Mouse (Mus musculus) right cerebral cortex, postnatal 14 days (tissue): ENCODE measurements around the gene Setd7.
A peak's percentile ranks its signal among the peaks of the same experiment; 100 is the strongest.

Experiments used
- DNase-seq: peaks from one replicate; pipeline ENCODE4 v3.0.0; 2022

The Setd7 gene

GRCm38 (mm10) chr3:51555583-51555982 lies 5.1 kb downstream of the Setd7 start:
- DNase-seq, result no peak

GRCm38 (mm10) chr3:51554836-51555235 lies 5.8 kb downstream of the Setd7 start:
- DNase-seq, result no peak

DNA sequence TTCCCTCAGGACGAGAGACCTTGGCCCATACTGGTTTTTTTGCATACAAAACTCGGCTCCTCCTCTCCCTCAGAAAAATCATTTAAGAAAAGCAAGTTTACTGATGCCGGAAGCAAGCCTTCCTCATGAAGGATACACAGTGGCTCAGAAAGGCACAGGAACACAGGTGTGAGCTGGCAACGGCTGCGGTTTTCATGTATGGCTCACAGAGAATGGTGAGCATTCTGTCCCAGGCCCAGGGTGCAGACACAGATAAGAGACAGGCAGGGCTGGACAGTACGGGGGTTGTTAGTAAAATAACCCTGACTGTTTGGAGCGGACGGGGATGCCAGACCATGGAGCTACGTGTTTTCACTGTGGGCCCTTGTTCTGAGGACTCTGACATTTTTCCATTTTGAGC lies 6.6 kb downstream of the Setd7 start:
- DNase-seq, result no peak

GRCm38 (mm10) chr3:51553497-51553875 lies 7.2 kb downstream of the Setd7 start:
- DNase-seq, result peak; percentile 28

- no peak for DNase-seq
Measured at GRCm38 (mm10) chr3:51552841-51553496, 7.7 kb downstream of the Setd7 start.

DNA sequence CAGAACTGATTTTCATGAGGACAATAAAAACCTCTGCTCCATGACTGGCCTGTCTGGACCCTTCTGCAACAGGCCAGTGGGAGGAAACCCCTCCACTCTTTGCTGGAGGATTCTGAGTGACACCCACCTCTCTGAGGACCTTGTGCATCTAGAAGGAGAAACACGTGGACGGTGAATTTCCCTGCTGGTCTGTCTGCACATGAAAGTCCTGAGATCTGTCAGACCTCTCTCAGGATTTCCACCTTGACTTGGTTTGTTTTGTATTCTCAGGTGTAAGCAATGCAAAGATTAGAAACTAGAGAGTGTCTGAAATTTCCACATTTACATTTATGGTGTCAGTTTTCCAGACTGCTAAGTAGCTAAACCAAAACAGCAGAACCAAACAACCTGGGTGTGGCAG lies 8.5 kb downstream of the Setd7 start:
- DNase-seq, result no peak

- DNase-seq, result no peak
Measured at GRCm38 (mm10) chr3:51548987-51549579, 11.6 kb downstream of the Setd7 start.

- DNase-seq, result no peak
Measured at GRCm38 (mm10) chr3:51547577-51547976, 13.1 kb downstream of the Setd7 start.

- DNase-seq, result no peak
Measured at GRCm38 (mm10) chr3:51544442-51545128, 16.1 kb downstream of the Setd7 start.

GRCm38 (mm10) chr3:51540659-51541058 lies 20.0 kb downstream of the Setd7 start:
- DNase-seq, result no peak

DNA sequence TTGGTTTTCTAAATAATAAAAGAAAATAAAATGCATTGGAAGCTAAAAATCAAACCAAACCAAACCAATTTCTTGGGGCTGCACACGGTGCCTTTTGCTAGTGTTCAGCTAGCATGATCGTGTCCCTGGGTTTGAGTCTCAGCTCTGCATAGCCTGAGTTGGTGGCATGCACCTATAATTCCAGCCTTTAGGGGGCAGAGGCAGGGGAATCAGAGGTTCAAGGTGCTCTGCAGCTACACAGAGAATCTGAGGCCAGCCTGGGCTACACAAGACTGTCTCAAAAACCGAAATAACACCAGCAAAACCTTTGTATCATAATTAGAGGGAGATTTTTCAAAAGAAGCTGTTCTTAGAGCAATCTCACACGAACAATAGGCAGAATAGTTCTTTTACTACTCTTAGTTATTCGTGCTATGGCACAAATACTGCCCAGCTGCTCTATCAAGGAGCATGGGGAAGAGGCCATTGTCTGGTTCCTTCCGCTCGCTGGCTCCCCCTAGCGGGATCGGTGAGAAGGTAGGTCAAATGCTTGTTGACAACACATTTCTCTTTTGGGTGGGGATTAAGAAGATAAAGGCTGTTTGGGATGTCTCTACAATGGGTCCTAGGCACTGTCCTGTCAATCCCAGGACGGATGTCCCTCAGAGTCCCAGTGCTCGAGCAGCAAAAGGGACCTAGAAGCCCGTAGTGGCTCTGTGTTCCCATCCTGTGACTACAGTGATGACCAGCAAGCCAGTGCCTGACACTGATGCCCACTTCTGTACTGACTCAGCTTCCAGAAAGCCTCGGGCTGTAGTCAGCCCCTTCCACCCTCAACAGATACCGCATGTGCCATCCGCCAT lies 20.9 kb downstream of the Setd7 start:
- peak; percentile 74 for DNase-seq

DNA sequence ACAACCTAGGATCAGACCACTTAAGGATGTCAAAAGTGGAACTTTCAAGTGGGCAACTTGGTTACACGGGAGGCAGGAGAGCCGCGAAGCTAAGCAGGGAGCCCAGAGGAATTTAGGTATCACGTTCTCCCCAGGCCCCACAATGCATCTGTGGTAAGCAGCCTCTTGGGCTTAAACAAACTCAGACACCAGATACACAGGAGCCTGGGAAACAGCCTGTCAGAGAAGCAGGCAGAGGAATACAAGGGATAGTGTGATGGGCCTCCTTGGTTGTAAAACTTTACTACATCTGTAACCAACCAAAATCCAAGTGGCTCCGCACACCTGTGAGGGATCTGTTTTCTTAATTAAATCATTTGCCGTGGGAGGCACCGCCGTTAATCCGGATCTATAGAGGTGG lies 26.7 kb downstream of the Setd7 start:
- no peak for DNase-seq

GRCm38 (mm10) chr3:51533573-51533972 lies 27.1 kb downstream of the Setd7 start:
- DNase-seq, result no peak

DNA sequence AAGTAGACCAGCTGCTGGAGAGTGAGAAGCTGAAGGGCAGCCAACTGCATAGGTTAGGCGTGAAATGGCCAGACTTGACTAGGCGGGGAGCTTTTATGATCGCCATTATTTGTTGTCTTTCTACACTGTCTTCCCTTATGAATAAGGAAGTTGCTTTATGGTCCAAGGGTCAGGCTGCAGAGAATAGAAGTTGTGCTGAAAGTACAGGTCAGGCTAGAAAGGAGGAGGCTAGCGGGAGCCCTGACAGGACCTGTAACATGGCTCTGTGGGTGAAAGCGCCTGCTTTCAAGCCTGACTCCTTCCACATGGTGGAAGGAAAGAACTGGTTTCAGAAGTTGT lies 28.4 kb downstream of the Setd7 start:
- DNase-seq, result no peak

DNA sequence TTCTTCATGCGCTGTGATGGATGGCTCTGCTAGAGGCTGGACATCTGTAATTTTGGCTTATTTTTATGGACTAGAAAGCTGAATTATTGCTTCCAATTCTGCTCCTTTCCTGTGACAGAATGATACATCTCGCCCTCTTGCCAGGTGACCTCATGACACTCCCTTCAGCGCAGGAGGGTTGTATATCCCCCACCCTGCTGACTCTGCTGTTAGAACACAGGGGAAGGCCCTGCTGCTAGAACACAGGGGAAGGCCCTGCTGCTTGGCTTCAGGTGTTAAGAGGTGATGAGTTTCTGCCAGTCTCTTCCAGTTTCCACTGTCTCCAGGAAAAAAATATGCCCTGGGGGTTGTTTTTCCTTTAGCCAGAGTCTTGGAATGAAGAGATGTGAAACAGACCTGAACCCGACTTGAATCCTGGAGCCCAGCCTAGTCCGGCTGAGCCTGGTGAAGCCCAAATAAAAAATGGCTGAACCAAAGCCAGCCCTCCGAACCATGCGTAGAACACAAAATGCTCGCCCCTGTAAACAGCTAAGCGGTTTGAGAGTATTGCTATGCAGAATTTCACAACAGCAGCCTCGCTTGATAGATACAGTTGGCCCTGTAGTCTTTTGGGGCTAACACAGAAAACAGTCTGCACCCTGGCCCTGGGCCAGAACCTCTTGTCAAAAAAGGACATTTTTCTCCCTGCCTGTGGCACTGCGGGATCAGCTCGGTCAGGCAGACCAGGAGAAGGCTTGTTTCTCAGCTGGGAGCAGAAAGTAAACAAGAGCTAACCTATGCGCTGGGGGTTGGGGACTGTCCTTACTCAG lies 29.0 kb downstream of the Setd7 start:
- peak; percentile 46 for DNase-seq

DNA sequence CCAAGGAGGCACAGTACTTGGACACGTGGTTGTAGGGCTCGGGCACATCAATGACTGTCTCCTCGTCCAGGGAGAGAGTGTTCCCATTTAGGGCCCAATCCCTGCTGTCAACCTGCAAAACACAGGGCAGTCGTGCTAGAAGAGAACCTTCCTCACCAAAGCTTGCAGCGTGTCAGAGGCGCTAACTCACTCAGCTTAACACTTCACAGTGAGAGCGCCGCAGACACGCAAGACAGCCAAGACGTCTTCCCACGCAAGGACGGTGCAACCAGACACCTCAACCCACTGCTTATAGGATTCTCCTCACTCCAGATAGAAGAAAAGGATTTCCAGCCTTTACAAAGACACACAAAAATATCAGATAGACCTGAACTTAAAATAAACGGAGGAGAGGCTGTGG lies 33.8 kb downstream of the Setd7 start:
- peak; percentile 38 for DNase-seq

DNA sequence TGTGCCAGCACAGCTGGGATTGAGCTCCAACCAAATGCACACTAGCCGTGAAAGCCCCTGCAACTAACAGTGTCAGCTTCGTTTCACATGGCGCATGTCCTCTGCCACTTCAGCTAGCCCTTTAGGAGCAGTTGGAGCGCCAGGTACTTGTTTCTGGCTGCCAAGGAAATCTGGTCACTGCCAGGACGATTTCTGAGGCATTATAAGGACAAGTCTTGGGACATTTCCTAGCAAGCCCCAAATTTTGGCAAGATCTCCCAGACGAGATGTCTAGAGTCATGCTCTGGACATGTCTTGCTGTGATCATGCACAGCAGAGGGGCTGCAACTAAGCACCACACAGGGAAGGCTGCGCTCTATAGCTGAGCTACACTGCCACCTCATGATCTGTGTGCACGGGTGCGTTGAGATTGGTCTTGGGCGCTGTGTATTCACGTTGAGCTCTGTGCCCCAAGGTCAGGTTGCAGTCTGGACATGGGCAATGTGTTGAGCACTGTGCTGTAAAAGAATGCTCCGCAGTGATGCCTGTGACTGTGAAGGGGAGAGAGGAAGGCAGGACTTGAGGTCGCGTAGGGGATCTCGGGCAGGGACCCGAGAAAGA lies 35.4 kb downstream of the Setd7 start:
- DNase-seq, result no peak

GRCm38 (mm10) chr3:51521262-51521661 lies 39.4 kb downstream of the Setd7 start:
- DNase-seq, result no peak

DNA sequence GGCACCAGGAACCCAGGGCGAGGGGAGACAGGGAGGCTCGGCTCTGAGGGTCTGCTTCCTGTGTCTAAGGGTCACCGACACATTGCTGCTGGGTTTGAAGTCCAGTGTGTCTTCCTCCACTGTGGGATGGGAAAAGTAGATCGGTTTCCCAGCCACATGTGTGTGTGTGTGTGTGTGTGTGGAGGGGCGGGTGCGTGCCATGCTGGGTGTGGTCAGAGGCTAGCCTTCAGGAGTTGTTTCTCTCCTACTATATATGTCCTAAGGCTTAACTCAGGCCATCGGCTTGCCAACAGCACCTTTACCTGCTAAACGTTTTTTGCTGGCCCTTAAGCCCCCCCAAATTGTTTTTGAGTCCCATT lies 41.9 kb downstream of the Setd7 start:
- DNase-seq, result no peak

DNA sequence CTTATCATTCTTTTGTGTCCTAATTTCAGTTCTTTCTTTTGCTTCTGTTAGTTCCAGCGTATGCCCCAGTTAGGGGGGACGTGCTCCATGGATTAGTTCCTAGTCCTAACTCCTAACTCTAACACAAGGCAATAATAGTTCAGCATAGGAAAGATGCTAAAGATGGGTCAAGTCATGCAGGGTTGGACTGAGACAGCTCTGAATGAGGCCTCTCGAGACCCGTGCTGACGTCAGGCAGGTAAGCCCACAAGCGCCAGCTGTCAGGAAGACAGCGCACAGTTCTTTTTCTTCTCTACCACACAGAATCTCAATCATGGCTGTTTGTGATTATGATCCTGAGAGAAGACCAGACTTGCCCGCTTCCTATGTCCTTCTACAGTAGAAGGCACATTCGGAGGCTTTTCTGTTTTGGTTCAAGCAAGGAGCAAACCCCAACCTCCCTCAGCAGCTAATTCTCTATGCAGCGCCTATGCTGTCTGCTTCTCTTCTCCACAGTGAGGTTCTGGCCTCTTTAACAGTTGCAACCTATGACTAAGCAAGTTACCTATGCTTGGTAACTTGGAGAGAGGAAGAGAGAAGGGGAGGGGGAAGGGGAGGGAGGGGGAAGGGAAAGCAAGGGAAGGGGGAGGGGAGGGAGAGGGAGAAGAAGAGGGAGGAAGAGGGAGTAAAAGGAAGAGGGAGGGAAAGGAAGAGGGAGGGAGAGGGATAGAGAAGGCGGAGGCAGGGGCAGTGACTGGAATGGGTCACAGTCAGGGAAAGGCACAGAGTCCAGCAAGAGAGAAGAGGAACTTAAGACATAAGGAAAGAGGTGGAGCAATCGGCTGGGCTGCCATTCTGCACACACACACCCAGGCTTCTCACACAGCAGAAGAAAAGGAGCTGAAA lies 42.6 kb downstream of the Setd7 start:
- no peak for DNase-seq

DNA sequence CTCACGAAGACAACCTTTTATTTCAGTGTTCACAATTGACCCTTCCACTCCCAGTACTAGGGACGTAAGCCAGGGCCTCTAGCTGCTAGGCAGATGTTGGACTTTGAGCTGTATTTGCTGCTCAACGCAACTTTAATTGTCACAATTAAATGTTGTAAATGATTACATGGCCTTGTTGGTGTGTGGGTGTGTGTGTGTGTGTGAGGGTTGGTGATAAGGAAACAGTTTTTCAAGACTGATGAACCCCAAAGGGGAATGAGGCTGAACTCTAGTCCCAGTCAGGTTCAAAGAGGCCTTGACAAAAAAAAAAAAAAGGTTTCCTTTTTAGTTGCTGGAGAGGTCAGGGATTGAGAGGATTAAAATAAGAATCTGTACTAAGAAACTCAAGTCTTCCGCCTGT lies 43.2 kb downstream of the Setd7 start:
- no peak for DNase-seq
